Mouse (Mus musculus) megakaryocyte-erythroid progenitor cell, adult 5-6 weeks (primary cell): ENCODE data around the gene Dnase1l3. TPM values are rescaled to one million over a fixed set of nuclear protein-coding genes. Genes with fewer than 3 reads are reported as not detected.
A peak's percentile ranks its signal among the peaks of the same experiment; 100 is the strongest.

Experiments used
- ATAC-seq: replicated peaks from 2 replicates; pipeline ENCODE4 v1.8.0; 2016; ENCODE audit warnings: mild to moderate bottlenecking, inconsistent platforms; ENCODE audit not compliant: severe bottlenecking, poor library complexity, low FRiP score, low TSS enrichment
- total RNA-seq, 2 experiments: library from RNA; stranded (forward) in 1 of 2; stranded (reverse) in 1 of 2; fragments of 200-1000, 215-1000 nt in 1 of 2; fragments of >200 nt in 1 of 2; fragmentation: Nextera tagmentation in 1 of 2; gene quantifications; 2 replicates each; pipeline ENCODE4 v1.2.3; 2014 to 2017

The Dnase1l3 gene
- total RNA-seq, 2 experiments from 2014 or later: not detected

- ATAC-seq: no peak
Measured at GRCm38 (mm10) chr14:7991108-7991776, 3.1 kb downstream of the Dnase1l3 start.

GRCm38 (mm10) chr14:7989961-7990360 is 4.4 kb downstream of the Dnase1l3 start:
- ATAC-seq: no peak

GRCm38 (mm10) chr14:7989371-7989770 is 5.0 kb downstream of the Dnase1l3 start:
- no peak for ATAC-seq

- ATAC-seq: no peak
Measured at GRCm38 (mm10) chr14:7986913-7987312, 7.5 kb downstream of the Dnase1l3 start.

- no peak for ATAC-seq
Measured at GRCm38 (mm10) chr14:7981226-7981625, 13.1 kb downstream of the Dnase1l3 start.

- ATAC-seq: no peak
Measured at GRCm38 (mm10) chr14:7978183-7978582, 16.2 kb downstream of the Dnase1l3 start.

- ATAC-seq: no peak
Measured at GRCm38 (mm10) chr14:7977471-7977870, 16.9 kb downstream of the Dnase1l3 start.

- no peak for ATAC-seq
Measured at GRCm38 (mm10) chr14:7975177-7975576, 19.2 kb downstream of the Dnase1l3 start.

GRCm38 (mm10) chr14:7974643-7975042 is 19.7 kb downstream of the Dnase1l3 start:
- ATAC-seq: no peak

- no peak for ATAC-seq
Measured at GRCm38 (mm10) chr14:7971889-7972493, 22.4 kb downstream of the Dnase1l3 start.

GRCm38 (mm10) chr14:7964219-7964889 is 30.0 kb downstream of the Dnase1l3 start:
- ATAC-seq: peak; percentile 76

- ATAC-seq: no peak
Measured at GRCm38 (mm10) chr14:7963160-7963559, 31.2 kb downstream of the Dnase1l3 start.

GRCm38 (mm10) chr14:7962626-7963025 is 31.7 kb downstream of the Dnase1l3 start:
- no peak for ATAC-seq

- ATAC-seq: no peak
Measured at GRCm38 (mm10) chr14:7961714-7962113, 32.7 kb downstream of the Dnase1l3 start.

GRCm38 (mm10) chr14:7960616-7961015 is 33.8 kb downstream of the Dnase1l3 start:
- peak; percentile 51; the same call in 1 of the 2 replicates for ATAC-seq

GRCm38 (mm10) chr14:7957049-7957448 is 37.3 kb downstream of the Dnase1l3 start, which contains the start of gene Gm45521:
Gene Gm45521 (plus strand): TSS chr14:7957288.
- ATAC-seq: no peak

GRCm38 (mm10) chr14:7956427-7956826 is 37.9 kb downstream of the Dnase1l3 start:
- ATAC-seq: no peak

- ATAC-seq: no peak
Measured at GRCm38 (mm10) chr14:7954071-7954471, 40.3 kb downstream of the Dnase1l3 start.

GRCm38 (mm10) chr14:7952610-7953254 is 41.6 kb downstream of the Dnase1l3 start:
- peak; percentile 77 for ATAC-seq

GRCm38 (mm10) chr14:7951234-7951633 is 43.1 kb downstream of the Dnase1l3 start:
- ATAC-seq: no peak
